Mouse (Mus musculus) testis, postnatal 14 days (tissue): Measurements from ENCODE around the gene Sla2.
"Not testable (repeated sequence)": the region's sequence is repeated elsewhere in the genome, so short reads cannot be mapped to it uniquely, and the experiment has no call there.

Source experiments
- DNase-seq: peaks from one replicate; pipeline ENCODE4 v3.0.0; 2021; ENCODE audit warnings: low spot score

The Sla2 gene

DNA sequence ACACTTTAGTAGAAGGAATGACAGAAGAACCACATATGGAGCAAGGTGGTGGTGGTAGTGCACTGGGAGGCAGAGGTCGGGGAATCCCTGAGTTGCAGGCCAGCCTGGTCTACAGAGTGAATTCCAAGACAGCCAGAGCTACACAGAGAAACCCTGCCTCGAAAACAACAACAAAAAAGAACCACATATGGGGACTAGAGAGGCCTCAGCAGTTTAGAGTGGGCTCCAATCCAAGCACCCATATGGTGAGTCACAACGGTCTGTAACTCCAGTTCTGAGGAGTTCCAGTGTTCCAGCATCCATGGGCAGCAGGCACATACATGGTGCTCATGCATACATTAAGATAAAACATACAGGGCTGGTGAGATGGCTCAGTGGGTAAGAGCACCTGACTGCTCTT lies 22.5 kb downstream of the Sla2 start:
- no peak for DNase-seq

DNA sequence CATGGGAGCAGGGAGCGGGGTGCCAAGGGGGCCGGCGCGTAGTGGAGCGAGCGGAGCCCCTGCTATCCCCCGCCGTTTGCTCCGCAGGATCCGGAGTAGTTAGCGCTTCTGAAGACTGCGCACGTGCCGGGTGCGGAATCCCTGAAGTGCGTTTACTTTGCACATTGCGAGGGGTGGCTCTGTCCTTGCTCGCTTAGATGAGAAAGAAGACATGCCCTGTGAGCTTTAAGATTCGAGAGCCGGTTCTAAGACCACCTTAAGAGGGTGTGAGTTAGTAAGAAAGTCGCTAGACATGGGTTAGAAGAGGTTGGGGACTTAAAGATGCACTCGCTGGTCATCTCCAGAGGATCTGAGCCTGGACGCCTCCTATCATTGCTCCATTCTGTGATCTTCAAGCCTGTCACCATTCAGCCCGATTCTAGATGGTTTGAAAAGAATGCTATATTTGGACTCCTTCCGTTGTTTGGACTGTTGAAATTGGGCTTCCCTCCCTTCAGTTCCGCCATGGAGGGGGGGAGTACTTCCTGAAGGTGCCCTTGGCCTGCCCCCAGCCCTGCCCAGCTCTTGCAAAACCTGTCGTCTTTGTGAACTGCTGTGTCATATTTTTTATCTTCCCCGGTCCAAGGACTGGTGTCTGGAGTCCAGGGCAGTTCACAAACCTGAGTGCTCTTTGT lies 23.4 kb downstream of the Sla2 start:
- DNase-seq, result peak; percentile 47

DNA sequence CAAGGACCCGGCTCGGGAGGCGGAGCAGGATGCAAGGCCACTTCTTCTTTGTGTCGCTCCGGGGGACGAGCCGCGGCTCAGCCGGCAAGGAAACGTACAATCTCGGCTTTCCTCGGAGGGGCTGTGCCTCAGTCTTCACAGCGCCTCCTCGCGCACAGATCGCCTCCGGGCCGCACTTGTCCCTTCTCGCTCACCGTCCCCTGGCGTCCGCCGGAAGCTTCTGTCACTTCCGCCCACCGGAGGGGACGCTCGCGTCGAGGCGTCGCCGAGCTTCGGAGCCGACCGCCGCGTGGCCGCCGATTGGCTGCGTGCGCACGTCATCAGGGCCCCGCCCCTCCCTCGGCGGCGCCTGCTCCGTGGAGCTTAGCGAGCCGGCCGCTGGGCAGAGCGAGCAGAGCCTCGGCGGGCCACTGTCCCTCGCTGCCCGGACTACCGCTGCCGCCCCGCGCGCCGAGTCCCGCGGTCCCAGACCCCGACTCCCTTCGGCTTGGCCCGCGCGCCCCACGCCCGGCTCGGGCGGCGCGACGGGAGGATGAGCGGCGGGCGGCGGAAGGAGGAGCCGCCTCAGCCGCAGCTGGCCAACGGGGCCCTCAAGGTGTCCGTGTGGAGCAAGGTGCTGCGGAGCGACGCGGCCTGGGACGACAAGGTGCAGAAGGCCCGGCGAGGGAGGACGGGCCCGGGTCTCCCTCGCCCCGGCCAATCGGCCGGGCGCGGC lies 24.1 kb downstream of the Sla2 start, which contains the start of gene Rab5if:
Gene Rab5if (plus strand): TSS at position 357 of the 715 bp plus-strand sequence.
- peak; percentile 97 for DNase-seq

DNA sequence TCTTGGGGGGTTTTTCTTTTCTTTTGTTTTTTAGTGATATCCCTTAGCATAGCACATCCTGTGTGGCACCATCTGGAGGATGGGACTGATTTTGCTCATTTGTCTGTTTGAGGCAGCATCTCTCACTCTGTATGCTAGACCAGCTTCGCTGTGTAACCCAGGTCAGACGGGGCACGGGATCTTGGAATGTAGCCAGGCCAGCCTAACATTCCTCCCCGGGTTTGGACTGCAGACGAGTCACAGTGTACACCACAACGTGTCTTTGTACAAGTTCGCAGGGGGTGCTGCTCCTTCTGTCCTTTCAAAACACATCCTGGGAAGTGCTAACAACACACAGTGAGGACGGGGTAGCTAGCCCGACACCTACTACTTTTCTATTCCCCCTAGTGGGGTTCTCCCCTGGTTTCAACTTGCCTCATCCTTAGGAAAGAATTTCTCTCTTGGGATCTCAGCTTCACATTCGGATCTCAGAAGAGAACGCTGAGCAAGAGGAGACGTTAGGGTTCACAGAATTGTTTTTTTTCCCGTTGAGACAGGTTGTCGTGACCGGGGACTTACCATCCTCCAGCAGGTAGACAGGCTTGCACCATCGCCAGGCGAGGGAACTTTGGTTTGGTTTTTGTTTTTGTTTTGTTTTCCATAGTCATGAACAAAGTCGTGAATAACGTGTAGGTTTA lies 24.8 kb downstream of the Sla2 start:
- DNase-seq, result peak; percentile 30

DNA sequence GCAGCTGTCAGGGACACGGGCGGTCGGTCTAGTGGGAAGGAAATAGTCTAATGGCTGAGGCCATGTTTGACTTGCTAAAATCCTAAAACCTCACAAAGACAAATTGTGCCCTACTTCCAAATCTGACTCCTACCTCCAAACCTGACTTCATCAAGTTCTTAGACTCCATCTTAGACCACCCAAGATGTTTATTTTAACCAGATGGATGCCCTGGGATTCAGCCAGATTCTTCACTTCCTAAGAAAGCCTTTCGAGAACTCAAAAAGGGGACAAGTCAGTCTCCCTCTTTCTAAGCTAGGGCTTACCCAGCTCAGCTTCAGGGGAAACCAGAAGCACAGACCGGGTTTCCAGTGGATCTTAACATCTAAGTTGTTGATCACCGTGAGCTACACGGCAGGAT lies 28.3 kb downstream of the Sla2 start:
- DNase-seq, result no peak

DNA sequence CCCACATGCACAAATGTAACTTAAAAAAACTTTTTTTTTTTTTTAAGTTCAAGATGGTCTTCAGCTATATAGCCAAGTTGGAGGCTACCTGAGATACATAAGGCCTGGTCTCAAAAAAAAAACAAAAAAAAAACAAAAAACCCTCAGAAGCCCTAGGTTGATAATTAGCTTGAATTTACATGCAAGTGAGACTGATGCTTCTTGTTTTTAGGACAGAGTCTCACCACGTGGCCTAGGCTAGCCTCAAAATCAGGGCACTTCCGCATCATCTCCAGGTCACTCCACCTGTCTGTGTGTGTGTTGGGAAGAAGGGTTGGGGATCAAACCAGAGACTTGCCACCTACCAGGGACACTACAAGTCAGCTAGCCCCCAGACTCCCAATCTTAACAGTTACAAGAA lies 29.2 kb downstream of the Sla2 start, which contains the start of gene 4930518I15Rik:
Gene 4930518I15Rik (minus strand): TSS at position 112 of the 400 bp plus-strand sequence.
- no peak for DNase-seq

DNA sequence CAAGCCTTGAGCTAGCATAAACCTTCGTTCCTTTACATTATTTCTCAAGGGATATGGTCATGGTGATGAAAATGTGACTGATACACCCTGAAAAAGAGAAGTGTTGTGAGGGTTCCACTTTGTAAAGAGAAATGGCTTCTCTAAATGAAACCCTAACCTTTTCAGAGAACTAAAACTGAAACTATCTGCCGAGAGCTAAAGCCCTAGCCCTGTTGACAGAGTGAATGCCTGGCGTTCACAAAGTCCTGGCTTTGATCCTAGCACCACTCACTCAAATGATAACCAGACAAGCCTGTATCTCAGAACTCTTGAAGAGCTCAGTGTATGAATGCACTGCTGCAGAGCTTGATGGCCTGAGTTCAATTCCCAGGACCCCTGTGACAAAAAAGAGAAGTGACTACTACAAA lies 29.6 kb downstream of the Sla2 start:
- no peak for DNase-seq

DNA sequence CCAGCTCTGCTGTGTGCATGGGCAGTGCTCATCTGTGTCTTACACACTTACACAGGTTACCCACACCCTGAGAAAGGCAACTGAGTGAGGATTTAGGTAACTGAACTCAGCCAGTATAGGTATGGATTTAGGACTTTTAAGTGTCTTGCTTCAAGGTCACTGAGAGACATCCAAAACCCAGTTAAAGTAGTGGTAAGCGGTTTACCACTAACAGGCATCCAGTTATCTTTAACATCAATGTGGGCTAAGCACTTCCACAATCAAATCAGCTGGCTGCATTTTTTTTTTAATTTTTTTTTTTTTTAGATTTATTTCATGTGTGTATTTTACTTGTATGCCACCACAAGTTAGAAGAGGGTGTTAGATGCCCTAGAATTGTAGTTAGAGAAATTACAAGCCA lies 30.7 kb downstream of the Sla2 start:
- no peak for DNase-seq

DNA sequence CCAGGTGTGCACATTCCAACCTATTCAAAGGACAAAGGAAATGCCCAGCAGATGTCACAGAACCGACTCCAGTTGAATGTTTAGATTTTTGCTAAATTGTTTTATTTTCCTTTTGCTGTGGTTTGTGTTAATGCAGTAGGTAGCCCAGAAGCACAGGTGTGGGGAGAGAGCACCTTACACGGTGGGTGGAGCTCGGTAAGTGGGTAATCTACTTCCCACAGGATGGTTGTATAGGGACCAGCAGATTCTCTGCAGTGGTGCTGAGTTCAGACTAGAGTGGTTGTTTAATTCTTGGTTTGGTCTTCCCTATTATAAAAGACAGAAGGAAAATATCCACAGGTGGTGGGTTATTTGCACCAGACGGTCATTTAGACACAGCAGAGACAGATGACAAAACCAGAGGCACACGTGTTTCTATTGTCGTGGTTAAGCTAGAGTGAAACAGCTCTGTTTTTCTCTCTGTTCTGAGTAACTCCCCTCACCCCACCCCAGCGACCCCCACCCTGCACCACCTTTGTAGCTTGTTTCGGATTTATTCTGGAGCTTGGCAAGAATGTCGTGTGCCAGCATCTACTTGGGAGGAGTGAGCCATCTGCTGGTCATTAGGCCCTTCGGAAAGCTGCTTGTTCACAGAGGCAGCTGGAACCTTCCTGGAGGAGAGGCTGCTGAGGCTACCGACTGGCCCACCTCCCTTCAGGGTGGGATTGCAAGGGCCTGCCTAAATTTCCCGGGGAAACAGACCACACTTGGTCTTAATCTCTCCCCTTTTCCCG lies 32.8 kb downstream of the Sla2 start:
- not testable (repeated sequence) for DNase-seq

DNA sequence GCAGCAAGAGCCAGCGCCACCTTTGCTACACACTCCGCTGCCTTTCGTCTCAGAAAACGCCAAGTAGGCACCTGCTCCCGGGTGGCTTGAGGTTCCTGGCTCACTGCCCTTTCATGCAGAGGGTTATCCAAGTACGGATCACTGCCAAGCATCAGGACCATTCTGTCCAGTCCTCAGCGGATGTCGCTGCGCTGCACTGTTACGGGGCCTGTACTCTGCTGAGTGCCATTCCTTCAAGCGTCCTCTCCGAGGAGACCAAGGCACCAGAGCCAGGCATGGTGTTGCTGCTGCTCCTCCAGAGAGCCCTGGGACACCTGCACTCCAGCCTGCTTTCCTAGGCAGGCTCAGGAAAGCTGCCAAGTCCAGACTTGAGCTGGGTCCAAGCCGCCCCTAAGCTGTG lies 33.4 kb downstream of the Sla2 start:
- DNase-seq, result not testable (repeated sequence)

DNA sequence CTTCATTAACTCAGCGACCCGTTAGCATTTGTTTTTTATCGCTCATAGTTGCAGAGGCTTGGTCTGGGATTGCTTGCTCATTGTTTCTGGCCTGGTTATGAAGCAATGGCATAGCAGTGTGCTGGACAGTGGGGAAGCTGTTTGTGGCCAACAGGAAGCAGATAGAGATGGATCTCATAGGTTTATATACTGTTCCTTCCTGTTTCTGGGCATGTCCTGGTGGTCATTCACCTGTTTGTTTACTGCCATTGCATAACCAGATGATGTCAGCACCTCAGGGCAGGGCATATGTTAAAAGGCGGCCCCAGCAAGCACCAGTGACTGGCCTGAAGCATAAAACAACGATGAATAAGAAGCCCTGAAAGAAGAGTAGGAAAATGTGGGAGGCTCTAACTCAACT lies 36.5 kb downstream of the Sla2 start:
- DNase-seq, result no peak

DNA sequence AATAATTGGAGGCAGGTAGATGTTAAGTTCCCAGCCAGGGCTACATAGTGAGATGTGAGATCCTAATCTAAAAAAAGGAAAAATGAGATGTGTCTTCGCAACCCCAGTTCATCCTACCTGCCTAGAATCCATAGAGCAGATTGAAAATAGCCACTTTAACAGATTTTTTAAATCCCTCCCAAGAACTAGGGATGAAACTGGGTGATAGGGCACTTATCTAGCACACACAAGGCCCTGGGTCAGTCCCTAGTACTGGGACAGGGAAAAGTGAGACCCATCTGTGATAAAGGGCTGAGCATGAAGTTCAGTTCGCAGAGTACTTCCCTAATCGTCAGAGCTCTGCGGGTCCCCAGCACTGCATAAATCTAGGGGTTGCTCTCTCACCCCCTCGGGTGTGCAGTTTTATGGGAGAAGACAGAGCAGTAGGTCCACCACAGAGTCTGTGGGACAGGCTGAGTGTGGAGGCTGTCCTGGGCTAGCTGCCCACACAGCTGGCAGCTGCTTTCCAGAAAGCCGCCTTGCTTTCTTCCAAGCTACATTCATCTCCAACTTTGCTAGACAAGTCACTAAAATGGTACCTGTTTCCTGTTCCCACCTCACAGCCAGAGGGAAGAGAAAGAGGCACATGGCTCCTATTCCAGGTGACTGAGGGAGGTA lies 38.3 kb downstream of the Sla2 start:
- no peak for DNase-seq

DNA sequence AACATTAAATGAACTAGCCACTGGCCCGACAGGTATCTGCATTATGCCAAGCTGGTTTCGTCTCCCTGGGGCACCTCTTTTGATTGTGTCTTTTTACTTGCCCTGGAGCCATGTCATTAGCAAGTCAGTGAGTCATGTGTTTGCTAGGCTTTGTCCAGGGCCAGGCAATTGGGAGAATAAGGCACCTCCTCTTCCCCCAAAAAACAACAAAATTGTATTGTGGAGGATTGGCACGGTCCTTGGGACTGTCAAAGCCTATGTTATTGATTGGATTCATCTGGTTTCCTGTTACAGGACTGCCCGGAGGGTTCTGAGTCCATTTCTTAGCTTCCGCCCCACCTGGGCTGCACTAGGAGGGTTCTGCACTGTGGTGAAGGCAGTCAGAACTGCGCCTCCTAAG lies 39.3 kb downstream of the Sla2 start:
- no peak for DNase-seq

DNA sequence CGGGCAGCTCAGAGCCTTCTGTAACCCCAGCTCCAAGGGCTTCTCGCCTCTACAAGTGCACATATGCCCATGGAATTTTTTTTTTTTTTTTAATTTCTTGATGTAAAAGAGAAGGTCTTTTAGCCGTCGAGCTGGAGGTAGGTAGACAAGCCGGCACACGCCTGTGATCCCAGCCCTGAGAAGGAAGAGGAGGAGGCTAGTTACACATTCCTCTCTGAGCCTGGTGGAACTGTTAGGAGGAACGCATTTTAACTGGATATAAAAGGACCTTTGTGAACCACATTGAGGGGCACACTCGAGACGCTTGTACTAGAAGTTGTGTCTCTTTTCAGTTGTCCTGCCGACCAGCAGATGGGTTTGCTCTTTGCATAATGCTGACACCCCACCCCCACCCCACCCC lies 42.3 kb downstream of the Sla2 start:
- DNase-seq, result no peak

DNA sequence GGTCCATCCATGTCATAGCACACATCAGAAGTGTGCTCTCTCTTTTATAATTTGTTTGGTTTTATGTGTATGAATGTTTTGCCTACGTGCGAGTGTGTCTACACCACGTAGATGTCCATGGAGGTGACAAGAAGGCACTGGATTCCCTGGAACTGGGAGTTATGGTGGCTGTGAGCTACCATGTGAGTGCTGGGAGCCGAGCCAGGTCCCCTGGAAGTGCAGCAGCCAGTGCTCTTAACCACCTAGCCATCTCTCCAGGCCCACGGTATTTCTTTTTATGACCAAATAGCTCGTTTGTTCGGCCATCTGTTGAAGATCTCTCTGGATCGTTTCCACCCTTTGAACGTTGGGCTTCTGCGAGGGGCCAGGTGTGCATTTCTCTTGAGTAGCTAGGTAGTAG lies 43.7 kb downstream of the Sla2 start:
- no peak for DNase-seq

DNA sequence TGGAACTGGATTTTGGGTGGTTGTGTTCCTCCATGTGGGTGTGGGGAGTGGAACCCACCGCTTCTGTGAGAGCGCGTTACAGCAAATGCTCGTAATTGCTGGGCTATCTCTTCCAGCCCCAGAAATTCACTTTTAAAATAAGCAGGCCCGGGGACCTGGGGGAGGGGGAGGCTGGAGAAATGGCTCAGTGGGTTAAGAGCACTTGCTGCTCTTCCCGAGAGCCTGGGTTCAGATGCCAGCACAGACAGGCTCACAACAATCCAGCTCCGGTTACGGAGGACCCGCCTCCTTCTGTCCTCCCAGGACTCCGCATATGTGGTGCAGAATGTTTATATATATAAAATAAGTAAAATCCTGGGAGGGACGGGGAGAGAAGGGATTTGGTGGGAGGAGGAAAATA lies 44.3 kb downstream of the Sla2 start:
- DNase-seq, result no peak

DNA sequence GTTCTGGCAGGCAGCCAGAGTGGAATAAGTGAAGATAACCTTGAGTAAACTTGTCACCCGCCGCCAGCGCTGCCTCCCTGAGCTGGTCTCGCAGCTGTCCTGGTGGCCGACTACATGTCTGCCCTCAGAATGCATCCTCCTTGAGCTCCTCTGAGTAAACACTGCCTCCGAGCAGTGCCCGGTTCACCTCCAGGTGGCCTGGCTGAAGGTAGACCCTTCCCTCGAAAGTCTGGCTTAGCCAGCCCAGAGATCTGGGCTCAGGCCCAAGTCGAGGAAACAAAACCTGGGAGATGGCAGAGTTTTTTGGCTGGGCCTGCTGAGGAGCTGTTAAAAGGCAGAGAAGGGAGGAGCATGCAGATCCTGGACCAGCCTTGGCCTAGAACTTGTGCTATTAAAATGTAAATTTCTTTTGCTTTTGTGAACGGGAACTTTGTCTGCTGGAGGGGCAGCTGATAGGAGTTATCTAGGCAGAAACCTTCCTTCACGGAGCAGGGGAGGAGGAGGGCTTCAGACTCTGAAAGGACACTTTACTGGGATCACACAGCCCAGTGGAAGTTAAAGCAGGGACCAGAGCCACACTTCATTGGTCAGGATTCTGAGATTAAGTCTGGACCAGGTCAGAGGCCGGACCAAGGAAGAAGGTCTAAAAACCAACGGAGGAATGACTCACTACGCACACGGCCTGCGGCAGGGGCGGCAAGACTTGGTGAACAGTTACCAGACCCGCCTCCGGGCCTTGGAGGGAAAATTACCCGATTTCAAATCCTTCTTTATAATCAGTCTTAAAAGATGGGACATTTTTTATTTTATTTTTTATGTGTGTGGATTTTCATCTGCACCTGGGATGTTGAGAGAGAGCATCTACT lies 44.9 kb downstream of the Sla2 start:
- DNase-seq, result peak; percentile 73

DNA sequence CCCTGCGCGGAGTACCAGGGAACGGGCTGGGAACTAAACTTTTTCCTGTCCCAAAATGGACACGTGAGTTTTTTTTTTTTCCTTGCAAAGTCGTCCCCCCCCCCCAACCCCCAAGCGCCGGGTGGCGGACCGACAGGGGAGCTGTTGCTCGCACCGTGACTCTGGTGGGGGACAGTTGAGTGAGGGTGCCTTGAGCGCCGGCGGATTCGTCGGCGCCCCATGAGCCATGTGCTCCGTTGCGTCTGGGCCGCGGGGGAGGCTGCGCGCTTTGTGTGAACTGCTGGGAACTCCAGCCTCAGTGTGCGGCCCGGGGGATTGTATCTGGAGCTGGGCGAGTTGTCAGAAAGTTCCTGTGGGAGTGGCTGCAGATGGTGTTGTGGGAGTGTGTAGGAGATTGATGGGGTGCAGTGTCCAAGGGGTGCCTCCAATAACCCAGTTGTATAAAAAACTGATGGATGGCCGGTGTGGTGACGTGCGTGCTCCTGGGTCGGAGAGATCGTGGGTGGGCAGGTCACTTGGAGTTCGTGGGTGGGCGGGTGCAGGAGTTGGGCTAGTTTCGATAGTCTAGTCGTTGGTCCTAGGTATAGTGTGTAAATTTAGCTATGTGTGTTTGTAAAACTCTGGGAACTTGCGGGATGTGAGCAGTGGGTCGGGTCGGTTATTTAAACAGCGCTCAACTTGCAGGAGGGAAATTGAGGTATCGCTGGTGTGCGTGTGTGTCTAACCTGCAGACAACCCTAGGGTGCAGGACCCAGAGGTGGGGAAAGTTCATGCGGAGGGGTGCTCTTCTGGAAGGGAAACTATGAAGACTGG lies 45.8 kb downstream of the Sla2 start:
- peak; percentile 82 for DNase-seq

DNA sequence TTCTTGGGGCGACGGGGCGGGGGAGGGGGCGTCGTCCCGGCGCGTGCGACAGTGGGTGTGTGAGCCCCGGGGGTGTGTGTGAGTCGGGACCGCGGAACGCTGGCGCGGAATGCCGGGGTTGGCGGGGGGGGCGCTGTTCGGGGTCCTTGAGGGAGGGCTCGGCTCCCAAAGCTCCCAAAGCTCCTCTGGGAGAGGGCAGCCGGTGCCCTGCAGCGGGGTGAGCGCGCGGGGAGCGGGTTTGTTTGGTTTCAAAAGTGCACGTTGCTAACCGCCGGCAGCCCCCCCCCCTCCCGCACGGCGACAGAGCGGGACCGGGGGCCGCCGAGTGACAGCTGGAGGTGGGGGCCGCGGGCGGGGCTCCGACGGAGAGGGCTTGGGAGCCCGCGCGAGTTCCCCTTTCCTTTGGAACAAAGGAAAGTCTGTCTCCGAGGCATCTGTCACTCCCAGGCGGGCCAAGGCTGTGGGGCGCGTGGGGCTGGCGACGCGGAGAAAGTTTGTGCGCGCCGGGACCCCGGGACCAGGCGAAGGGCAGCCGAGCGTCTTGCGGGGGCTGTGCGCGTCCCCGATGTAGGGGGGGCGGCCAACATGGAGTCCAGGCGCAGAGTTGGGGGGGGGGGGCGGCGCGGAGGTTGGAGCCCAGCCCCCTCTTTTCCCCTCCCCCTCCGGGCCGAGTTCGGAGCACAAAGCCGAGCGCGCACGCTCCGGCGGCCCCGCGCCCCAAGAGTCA lies 46.5 kb downstream of the Sla2 start:
- peak; percentile 48 for DNase-seq
